Mouse (Mus musculus) T-helper 2 cell (primary cell): ENCODE measurements around the gene Gm3127.
"Not testable (repeated sequence)": the region's sequence is repeated elsewhere in the genome, so short reads cannot be mapped to it uniquely, and the experiment has no call there.

Experiments
- in situ Hi-C: fragments of 300-600 bp; cut with MboI, MseI; formaldehyde crosslinking; loops from one replicate; pipeline ENCODE4 v1.15.1; 2025; ENCODE audit warnings: high pct_unique_total_duplicates

Gm3127 gene

DNA sequence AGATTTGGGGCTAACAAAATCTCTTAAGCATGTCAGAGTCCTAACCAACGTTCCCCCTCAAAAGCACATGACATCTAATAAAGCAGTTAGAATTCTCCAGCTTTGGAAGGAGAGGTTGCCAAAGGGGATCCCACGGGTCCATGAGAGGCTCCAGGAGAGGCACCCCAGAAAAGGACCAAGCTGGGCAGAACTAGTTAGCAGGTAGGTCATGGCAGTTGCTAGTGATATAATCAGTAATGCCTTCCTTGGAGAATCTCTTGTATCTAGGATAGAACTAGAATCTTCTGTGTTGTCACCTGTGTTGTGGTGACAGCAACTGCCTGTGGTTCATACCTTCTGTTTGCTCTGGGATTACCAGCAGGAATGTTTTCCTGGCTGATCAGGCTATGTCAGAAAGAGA lies at the start of gene Gm3127:
Gene Gm3127 (plus strand): TSS at position 301 of the 400 bp plus-strand sequence.
- in situ Hi-C loops = not testable (repeated sequence)

DNA sequence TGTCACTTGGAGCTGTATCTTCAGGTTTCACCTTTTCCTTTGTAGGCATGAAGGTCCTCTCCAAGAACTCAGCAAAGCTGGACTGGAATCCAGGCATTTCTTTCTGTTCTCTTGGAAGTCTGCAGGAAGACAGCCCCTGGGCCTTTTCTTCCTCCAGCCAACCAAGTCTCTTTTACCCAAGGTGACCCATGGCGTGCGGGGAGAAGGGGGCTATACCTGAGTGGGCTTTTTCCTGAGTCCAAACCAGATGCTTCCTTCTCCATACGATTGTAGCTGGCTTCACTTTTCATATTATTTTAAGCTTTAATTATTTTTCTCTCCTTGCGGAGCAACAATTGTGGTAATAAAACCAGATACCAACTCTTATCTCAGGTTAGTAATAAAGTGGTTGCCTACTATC lies 23.2 kb upstream of the Gm3127 start:
- in situ Hi-C loops = not testable (repeated sequence)

DNA sequence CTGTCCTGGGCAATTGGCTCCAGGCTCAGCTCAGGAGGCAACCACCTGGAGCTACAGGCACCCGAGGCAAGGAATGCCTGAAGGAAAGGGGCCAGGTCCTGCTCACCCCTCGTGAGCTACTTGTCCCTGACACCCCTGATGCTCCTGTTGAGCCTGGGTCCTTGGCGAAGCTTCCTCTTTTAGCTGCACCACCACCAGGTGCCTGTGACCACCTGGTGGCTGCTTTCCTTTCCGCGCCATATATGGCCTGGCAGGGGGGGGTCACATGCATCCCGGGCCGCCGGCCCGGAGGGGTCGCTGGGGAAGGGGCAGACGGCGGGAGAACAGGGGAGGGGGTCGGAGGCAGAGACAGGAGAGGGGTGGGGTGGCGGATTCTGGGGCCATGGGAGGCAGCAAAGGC lies 17.2 kb downstream of the Gm3127 start:
- in situ Hi-C loops = not testable (repeated sequence)

DNA sequence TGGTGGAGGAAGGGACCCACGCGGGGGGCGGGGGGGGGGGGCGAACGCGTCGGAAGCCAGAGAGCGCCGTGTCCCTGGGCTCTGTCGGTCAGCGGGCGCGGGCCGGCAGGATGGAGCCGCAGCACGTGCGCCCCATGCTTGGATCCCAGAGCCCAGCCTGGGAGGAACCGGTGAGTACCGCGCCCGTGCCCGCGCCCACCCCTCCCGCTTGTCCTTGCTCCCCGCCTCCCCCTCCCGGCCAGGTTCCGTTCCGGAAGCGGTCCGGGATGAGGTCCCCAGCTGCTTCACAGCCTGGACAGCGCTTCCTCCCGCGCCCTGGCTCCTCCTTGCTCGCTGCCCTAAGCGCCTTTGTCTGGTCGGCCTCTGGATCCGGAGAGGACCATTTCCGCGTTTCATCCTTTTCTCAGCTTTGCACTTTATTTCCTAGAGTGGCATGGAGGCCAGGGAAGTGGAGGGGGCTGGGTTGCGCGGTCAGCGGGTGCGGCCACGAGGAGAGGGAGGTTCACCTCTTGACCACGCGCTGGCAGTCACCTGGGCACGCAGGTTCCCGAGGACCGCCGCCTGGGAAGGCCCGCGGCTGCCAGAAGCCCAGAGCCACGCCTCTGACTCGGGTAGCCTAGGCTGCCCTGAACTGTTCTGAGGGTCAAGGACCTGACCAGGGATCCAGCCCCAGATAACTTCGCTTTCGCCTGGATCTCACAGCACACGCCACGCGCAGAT lies 17.8 kb downstream of the Gm3127 start, which contains the start of gene Gm2974:
Gene Gm2974 (plus strand): TSS at position 86 of the 720 bp plus-strand sequence.
- in situ Hi-C loops = not testable (repeated sequence)

DNA sequence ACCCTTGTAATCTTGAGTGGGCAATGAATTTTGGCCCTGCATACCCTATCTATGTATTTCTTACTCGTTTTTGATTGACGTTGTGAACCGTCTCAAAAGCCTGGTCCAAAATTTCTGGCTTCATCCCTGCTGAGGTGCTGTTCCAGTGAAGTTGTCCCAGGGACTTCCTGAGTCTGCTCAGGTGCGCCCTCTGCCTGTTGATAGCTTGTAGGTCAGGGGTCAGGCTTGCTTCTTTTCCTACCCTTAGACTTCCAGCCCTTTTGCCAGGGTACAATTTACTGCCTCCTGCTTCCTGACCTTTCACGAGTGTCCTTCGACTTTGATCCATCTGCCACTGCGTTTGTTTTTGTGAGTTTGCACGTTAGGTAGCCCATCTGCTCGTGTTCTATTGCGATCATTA lies 18.5 kb downstream of the Gm3127 start:
- in situ Hi-C loops = not testable (repeated sequence)
